Mouse (Mus musculus) kidney, postnatal 0 days (tissue): ENCODE measurements around the gene Cdh4. TPM values are rescaled to one million over a fixed set of nuclear protein-coding genes. Genes with fewer than 3 reads are reported as not detected.

Experiments used
- ATAC-seq: fragments of 200-750 bp; cut with Nextera tagmentation; replicated peaks from 2 replicates; pipeline ENCODE4 v1.8.0; 2017; ENCODE audit warnings: low read depth, moderate number of reproducible peaks, moderate TSS enrichment, moderate library complexity; ENCODE audit not compliant: low FRiP score
- DNase-seq: peaks from one replicate; pipeline ENCODE4 v3.0.0-alpha.2; 2016; ENCODE audit warnings: low spot score
- H3K27ac ChIP-seq: fragments of 300-500 bp; sonication (generic); 2 replicates; pipeline ENCODE4 v1.5.1; 2014; ENCODE audit warnings: mild to moderate bottlenecking
- H3K27me3 ChIP-seq: fragments of 300-500 bp; sonication (generic); 2 replicates; pipeline ENCODE4 v1.6.1; 2014; ENCODE audit warnings: low read length, mixed read lengths; ENCODE audit not compliant: insufficient read depth
- H3K36me3 ChIP-seq: fragments of 300-500 bp; sonication (generic); 2 replicates; pipeline ENCODE4 v1.6.1; 2014; ENCODE audit warnings: low read length, mixed read lengths; ENCODE audit not compliant: insufficient read depth
- H3K4me1 ChIP-seq: fragments of 300-500 bp; sonication (generic); replicated peaks from 2 replicates; pipeline ENCODE4 v1.6.1; 2014; ENCODE audit warnings: antibody characterized with exemption, low read length, mixed read lengths; ENCODE audit not compliant: insufficient read depth
- H3K4me2 ChIP-seq: fragments of 300-500 bp; sonication (generic); 2 replicates; pipeline ENCODE4 v1.6.1; 2014; ENCODE audit warnings: mild to moderate bottlenecking, low read length, moderate library complexity, mixed read lengths
- H3K4me3 ChIP-seq: fragments of 300-500 bp; sonication (generic); replicated peaks from 2 replicates; pipeline ENCODE4 v1.5.1; 2014; ENCODE audit warnings: low read depth, low read length
- H3K9ac ChIP-seq: fragments of 300-500 bp; sonication (generic); 2 replicates; pipeline ENCODE4 v1.6.1; 2014; ENCODE audit warnings: low read depth, low read length
- H3K9me3 ChIP-seq: fragments of 300-500 bp; sonication (generic); replicated peaks from 2 replicates; pipeline ENCODE4 v1.6.1; 2016; ENCODE audit warnings: low read length, inconsistent platforms, mixed read lengths
- CTCF ChIP-seq: IDR thresholded peaks from 2 replicates; pipeline ENCODE4 v1.5.1; 2016; ENCODE audit warnings: antibody characterized with exemption, low read depth, mild to moderate bottlenecking, moderate library complexity
- WGBS: fragments of 180-500 bp; shearing (Covaris S2); extraction: QIAGEN DNeasy Blood & Tissue Kit; methylation state at CpG from one replicate; pipeline ENCODE4 v1.1.7; 2014; 5-methylcytosine and 5-hydroxymethylcytosine counted together
- polyA plus RNA-seq: library from polyadenylated mRNA; unstranded; fragments of >200 nt; fragmentation: Nextera tagmentation; extraction: Ambion mirVana; gene quantifications from 2 replicates; pipeline ENCODE4 v1.2.1, GENCODE M21; 2015

Gene Cdh4
- polyA plus RNA-seq, 1 experiment from 2014 or later, result 11.5 TPM

DNA sequence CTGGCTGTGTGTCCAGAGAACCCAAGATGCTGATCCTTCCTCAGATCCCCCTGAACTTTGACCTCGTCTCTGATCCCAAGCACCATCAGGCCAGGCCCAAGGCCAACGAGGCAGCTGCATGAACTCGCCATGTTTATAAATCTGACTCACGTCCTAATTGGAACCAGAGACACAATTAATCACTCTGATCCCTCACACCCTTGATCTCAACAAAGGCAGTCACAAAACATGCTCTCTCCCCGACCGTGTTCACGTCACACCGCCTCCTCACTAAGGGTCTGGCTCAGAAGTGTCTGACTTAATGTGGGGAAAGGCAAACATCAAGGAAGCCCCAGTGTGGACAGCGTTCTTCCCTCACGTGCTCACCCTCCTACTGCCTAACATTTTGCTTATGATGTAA lies 188.5 kb downstream of the Cdh4 start:
- 42% methylated on average over 10 of the region's 10 CpGs for WGBS
- H3K9ac ChIP-seq, result no peak overlapping the region
- H3K27me3 ChIP-seq, result no peaks in the 10 kb centered on the region
- H3K4me1 ChIP-seq, result no peaks in the 10 kb centered on the region
- H3K36me3 ChIP-seq, result no peaks in the 10 kb centered on the region
- H3K27ac ChIP-seq, result no peak overlapping the region
- no peak for TF ChIP-seq CTCF
- ATAC-seq (no peak), DNase-seq (no peak)
- no peak overlapping the region for H3K4me3 ChIP-seq
- no peaks in the 10 kb centered on the region for H3K9me3 ChIP-seq
- no peak overlapping the region for H3K4me2 ChIP-seq

DNA sequence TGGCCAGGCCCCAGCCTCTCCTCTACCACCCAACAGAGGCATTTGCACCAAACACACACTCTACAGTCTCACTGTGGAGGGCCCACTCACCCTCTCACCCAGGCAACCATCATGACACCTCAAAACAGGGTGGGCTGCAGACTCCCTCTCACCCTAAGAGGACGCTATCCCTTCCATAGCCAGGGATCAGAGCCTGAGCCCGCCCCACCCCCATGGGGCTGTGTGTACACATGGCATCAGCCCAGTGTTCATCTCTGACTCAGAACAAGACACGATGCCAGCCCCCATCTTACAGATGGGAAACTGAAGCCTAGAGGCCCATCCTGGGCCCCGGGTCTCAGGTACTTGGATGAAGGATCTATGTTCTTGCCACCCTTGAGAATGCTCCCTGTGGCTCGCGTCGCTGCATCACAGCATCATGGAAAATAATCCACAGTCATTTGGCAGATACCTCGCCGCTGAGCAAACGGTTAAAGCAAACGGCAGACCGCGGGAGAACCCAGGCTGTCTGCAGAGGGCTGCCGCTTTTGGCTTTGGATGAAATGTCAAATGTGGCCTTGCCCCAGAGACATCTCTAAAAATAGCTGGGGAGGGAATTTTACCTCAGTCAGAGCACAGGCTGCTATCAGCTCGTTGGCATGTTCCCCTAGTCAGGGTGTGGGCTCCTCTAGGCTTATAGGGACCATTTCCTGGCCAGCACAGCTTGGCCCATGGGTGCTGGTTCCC lies 198.5 kb downstream of the Cdh4 start:
- WGBS, result 88% methylated on average over 15 of the region's 15 CpGs
- ATAC-seq, result no peak
- TF ChIP-seq CTCF, result no peak

DNA sequence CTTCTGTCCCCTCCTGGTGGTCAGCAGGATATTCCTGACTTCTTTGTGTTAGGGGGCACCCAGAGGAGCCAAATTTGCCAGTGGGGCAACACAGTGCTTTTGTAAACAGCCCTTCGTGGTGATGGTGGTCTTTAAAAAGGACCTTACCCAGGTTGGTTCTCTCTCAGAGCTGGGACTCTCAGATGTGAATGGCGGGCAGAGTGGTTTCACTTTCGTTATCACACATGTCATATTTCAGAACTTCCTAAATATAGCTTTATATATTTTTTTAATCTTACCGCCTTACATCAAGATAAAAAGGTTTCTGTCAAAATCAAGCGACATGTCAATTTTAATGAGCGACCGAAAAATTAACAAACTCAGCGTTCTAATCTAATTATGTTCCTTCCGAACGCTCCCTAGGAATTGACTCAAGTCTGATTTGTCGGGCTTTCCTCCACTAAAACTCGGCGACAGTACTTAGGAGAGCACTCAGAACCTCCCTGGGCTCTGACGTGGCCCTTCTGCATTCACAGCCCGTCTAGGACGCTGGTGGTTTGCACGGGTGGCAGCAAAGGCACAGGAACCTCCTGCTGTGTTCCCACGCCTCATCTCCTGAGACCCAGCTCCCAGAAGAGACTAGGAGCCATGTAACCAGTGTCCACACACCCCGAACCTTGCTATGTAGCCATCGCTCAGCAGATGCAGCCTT lies 206.5 kb downstream of the Cdh4 start:
- ATAC-seq (no peak), DNase-seq (no peak)
- Histone ChIP-seq H3K4me2 (no peak overlapping the region), H3K27ac (no peak overlapping the region), H3K4me3 (no peak overlapping the region), H3K27me3 (no peaks in the 10 kb centered on the region), H3K4me1 (no peaks in the 10 kb centered on the region), H3K9me3 (no peaks in the 10 kb centered on the region), H3K36me3 (no peaks in the 10 kb centered on the region), H3K9ac (no peak overlapping the region)
- TF ChIP-seq CTCF, result no peak
- 84% methylated on average over 20 of the region's 20 CpGs for WGBS

More for the DNA sequence above, 198.5 kb downstream of the Cdh4 start:
- Histone ChIP-seq H3K4me3 (no peak overlapping the region), H3K9ac (no peak overlapping the region), H3K9me3 (no peaks in the 10 kb centered on the region), H3K27me3 (no peaks in the 10 kb centered on the region), H3K36me3 (no peaks in the 10 kb centered on the region), H3K27ac (no peak overlapping the region), H3K4me1 (no peaks in the 10 kb centered on the region), H3K4me2 (no peak overlapping the region)
- no peak for DNase-seq

DNA sequence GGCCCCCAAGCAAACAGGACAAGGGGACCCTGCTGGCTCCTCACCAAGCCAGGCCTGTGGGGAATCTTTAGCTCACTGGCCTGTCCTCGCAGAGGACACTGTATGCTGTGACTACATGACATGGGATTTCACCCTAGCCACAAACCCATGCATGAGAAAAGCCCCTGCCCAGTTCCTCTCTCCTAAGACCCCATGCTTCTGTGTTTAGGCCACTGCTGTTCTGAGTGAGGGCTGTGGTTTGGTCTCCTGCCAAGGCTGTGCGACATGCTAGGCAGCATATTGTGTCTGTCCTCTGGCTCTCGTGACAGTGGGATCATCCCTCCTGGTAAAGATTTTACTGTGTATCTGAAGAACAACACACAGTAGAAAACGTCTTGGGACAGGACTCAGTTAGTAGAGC lies 207.1 kb downstream of the Cdh4 start:
- H3K9ac ChIP-seq, result no peak overlapping the region
- 66% methylated on average over 4 of the region's 4 CpGs for WGBS
- TF ChIP-seq CTCF, result no peak
- no peak overlapping the region for H3K4me2 ChIP-seq
- H3K36me3 ChIP-seq, result no peaks in the 10 kb centered on the region
- no peak for DNase-seq
- no peak overlapping the region for H3K27ac ChIP-seq
- H3K4me1 ChIP-seq, result no peaks in the 10 kb centered on the region
- H3K4me3 ChIP-seq, result no peak overlapping the region
- H3K27me3 ChIP-seq, result no peaks in the 10 kb centered on the region
- ATAC-seq, result no peak
- H3K9me3 ChIP-seq, result no peaks in the 10 kb centered on the region

DNA sequence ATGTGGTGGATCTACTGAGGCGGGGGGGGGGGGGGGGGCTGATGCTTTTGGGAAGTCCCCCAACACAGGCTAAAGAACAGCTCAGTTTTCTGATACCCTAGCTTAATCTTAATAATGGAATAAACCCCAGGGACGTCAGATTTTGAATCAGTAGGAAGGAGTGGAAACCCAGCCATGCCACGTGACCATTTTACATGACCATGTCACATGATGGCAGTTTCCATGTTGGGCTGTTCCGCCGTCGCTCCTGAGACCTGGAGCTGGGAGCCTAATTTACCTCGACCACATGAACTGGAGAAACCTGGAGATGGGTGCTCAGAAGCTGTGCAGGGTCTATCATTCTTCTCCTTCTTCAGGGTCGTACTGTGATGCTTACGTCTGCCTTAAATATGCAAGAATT lies 207.9 kb downstream of the Cdh4 start:
- ATAC-seq, result no peak
- DNase-seq, result no peak
- H3K4me3 ChIP-seq, result no peak overlapping the region
- 83% methylated on average over 9 of the region's 9 CpGs for WGBS
- no peak overlapping the region for H3K9ac ChIP-seq
- H3K36me3 ChIP-seq, result no peaks in the 10 kb centered on the region
- H3K4me1 ChIP-seq, result no peaks in the 10 kb centered on the region
- H3K9me3 ChIP-seq, result no peaks in the 10 kb centered on the region
- H3K27me3 ChIP-seq, result no peaks in the 10 kb centered on the region
- TF ChIP-seq CTCF, result no peak
- no peak overlapping the region for H3K27ac ChIP-seq
- H3K4me2 ChIP-seq, result no peak overlapping the region

DNA sequence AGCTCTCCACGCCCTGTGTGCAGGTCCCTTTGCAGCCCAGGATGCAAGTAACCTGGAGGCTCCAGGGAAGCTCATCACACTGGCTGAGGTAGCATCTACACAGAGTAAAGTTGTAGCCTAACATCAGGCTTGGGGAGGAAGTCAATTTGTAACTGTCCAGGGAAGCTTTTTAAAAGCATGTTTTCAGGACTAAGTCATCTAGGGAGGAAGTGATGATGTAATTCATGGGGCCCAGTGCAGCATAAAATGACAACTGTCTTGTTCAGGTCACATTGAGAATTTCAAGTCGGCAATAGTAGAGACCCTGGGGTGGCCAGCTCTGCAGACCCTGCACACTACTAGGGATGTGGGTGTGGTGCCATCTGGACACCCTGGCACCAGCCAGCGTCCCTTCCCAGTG lies 213.3 kb downstream of the Cdh4 start:
- H3K4me1 ChIP-seq, result no peaks in the 10 kb centered on the region
- H3K4me3 ChIP-seq, result no peak overlapping the region
- H3K9ac ChIP-seq, result no peak overlapping the region
- H3K27me3 ChIP-seq, result no peaks in the 10 kb centered on the region
- DNase-seq, result no peak
- no peak for TF ChIP-seq CTCF
- no peak overlapping the region for H3K27ac ChIP-seq
- H3K4me2 ChIP-seq, result no peak overlapping the region
- whole genome bisulfite sequencing, result 70% methylated on average over 3 of the region's 3 CpGs
- ATAC-seq, result no peak
- H3K9me3 ChIP-seq, result no peaks in the 10 kb centered on the region
- H3K36me3 ChIP-seq, result no peaks in the 10 kb centered on the region
